Mouse (Mus musculus) right cerebral cortex, postnatal 25 days (tissue): ENCODE results near the gene Bpifb9a.
"Not testable (repeated sequence)": the region's sequence is repeated elsewhere in the genome, so short reads cannot be mapped to it uniquely, and the experiment has no call there.

Experiments used
- DNase-seq: peaks from one replicate; pipeline ENCODE4 v3.0.0; 2022

Bpifb9a gene

GRCm38 (mm10) chr2:154313771-154314170 is 56.1 kb downstream of the Bpifb9a start:
- DNase-seq = not testable (repeated sequence)
